Mouse (Mus musculus): ENCODE results near the gene Gm11168.
"Not testable (repeated sequence)": the region's sequence is repeated elsewhere in the genome, so short reads cannot be mapped to it uniquely, and the experiment has no call there.

Gm11168 gene

GRCm38 (mm10) chr9:3002794-3003396 lies at the start of gene Gm11168:
Gene Gm11168, plus strand, starts transcription at chr9:3003346.
- not testable (repeated sequence) for DNase-seq

DNA sequence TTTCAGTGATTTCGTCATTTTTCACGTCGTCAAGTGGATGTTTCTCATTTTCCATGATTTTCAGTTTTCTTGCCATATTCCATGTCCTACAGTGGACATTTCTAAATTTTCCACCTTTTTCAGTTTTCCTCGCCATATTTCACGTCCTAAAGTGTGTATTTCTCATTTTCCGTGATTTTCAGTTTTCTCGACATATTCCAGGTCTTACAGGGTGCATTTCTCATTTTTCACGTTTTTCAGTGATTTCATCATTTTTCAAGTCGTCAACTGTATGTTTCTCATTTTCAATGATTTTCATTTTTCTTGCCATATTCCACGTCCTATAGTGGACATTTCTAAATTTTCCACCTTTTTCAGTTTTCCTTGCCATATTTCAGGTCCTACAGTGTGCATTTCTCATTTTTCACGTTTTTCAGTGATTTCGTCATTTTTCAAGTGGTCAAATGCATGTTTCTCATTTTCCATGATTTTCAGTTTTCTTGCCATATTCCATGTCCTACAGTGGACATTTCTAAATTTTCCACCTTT lies 2.6 kb upstream of the Gm11168 start, which contains the start of gene Gm10722:
Gm10722 (plus strand) TSS at position 478 of the 528 bp plus-strand sequence.
- DNase-seq = peak; percentile 23

GRCm38 (mm10) chr9:3001006-3001405 lies 2.1 kb upstream of the Gm11168 start:
- peak; percentile 31 for DNase-seq

DNA sequence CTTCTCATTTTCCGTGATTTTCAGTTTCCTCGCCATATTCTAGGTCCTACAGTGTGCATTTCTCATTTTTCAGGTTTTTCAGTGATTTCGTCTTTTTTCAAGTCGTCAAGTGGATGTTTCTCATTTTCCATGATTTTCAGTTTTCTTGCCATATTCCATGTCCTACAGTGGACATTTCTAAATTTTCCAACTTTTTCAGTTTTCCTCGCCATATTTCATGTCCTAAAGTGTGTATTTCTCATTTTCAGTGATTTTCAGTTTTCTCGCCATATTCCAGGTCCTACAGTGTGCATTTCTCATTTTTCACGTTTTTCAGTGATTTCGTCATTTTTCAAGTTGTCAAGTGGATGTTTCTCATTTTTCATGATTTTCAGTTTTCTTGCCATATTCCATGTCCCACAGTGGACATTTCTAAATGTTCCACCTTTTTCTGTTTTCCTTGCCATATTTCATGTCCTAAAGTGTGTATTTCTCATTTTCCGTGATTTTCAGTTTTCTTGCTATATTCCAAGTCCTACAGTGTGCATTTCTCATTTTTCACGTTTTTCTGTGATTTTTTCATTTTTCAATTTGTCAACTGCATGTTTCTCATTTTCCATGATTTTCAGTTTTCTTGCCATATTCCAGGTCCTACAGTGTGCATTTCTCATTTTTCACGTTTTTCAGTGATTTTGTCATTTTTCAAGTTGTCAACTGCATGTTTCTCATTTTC lies 1.0 kb upstream of the Gm11168 start:
- peak; percentile 97 for DNase-seq

GRCm38 (mm10) chr9:3006179-3006578 lies 3.0 kb downstream of the Gm11168 start:
- DNase-seq = not testable (repeated sequence)

GRCm38 (mm10) chr9:3006636-3007035 lies 3.5 kb downstream of the Gm11168 start:
- peak; percentile 96 for DNase-seq

GRCm38 (mm10) chr9:3007272-3007671 lies 4.1 kb downstream of the Gm11168 start:
- DNase-seq = not testable (repeated sequence)

DNA sequence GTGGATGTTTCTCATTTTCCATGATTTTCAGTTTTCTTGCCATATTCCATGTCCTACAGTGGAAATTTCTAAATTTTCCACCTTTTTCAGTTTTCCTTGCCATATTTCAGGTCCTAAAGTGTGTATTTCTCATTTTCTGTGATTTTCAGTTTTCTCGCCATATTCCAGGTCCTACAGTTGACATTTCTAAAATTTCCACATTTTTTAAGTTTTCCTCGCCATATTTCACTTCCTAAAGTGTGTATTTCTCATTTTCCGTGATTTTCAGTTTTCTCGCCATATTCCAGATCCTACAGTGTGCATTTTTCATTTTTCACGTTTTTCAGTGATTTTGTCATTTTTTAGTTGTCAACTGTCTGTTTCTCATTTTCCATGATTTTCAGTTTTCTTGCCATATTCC lies 6.2 kb downstream of the Gm11168 start:
- not testable (repeated sequence) for DNase-seq

- not testable (repeated sequence) for DNase-seq
These were observed 9.0 kb downstream of the Gm11168 start for GRCm38 (mm10) chr9:3012054-3012621.

- DNase-seq = not testable (repeated sequence)
These were observed 9.7 kb downstream of the Gm11168 start, which contains the start of gene Gm10721 for GRCm38 (mm10) chr9:3012733-3013279. Gene Gm10721, plus strand, starts transcription at chr9:3013140.

DNA sequence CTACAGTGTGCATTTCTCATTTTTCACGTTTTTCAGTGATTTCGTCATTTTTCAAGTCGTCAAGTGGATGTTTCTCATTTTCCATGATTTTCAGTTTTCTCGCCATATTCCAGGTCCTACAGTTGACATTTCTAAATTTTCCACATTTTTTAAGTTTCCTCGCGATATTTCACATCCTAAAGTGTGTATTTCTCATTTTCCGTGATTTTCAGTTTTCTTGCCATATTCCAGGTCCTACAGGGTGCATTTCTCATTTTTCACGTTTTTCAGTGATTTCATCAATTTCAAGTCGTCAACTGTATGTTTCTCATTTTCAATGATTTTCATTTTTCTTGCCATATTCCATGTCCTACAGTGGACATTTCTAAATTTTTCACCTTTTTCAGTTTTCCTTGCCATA lies 12.2 kb downstream of the Gm11168 start, which contains the start of gene Gm10720:
Gm10720 (plus strand) TSS at position 301 of the 400 bp plus-strand sequence.
- not testable (repeated sequence) for DNase-seq

GRCm38 (mm10) chr9:3015896-3016295 lies 12.8 kb downstream of the Gm11168 start:
- DNase-seq = not testable (repeated sequence)

DNA sequence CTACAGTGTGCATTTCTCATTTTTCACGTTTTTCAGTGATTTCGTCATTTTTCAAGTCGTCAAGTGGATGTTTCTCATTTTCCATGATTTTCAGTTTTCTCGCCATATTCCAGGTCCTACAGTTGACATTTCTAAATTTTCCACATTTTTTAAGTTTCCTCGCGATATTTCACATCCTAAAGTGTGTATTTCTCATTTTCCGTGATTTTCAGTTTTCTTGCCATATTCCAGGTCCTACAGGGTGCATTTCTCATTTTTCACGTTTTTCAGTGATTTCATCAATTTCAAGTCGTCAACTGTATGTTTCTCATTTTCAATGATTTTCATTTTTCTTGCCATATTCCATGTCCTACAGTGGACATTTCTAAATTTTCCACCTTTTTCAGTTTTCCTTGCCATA lies 14.0 kb downstream of the Gm11168 start, which contains the start of gene Gm10719:
Gm10719 (plus strand) TSS at position 301 of the 400 bp plus-strand sequence.
- DNase-seq = not testable (repeated sequence)

GRCm38 (mm10) chr9:3018944-3019343 lies 15.8 kb downstream of the Gm11168 start:
- not testable (repeated sequence) for DNase-seq

GRCm38 (mm10) chr9:3019835-3020727 lies 16.9 kb downstream of the Gm11168 start:
- peak; percentile 46 for DNase-seq

DNA sequence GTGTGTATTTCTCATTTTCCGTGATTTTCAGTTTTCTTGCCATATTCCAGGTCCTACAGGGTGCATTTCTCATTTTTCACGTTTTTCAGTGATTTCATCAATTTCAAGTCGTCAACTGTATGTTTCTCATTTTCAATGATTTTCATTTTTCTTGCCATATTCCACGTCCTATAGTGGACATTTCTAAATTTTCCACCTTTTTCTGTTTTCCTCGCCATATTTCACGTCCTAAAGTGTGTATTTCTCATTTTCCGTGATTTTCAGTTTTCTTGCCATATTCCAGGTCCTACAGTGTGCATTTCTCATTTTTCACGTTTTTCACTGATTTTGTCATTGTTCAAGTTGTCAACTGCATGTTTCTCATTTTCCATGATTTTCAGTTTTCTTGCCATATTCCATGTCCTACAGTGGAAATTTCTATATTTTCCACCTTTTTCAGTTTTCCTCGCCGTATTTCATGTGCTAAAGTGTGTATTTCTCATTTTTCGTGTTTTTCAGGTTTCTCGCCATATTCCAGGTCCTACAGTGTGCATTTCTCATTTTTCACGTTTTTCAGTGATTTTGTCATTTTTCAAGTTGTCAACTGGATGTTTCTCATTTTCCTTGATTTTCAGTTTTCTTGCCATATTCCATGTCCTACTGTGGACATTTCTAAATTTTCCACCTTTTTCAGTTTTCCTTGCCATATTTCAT lies 19.3 kb downstream of the Gm11168 start:
- peak; percentile 70 for DNase-seq

DNA sequence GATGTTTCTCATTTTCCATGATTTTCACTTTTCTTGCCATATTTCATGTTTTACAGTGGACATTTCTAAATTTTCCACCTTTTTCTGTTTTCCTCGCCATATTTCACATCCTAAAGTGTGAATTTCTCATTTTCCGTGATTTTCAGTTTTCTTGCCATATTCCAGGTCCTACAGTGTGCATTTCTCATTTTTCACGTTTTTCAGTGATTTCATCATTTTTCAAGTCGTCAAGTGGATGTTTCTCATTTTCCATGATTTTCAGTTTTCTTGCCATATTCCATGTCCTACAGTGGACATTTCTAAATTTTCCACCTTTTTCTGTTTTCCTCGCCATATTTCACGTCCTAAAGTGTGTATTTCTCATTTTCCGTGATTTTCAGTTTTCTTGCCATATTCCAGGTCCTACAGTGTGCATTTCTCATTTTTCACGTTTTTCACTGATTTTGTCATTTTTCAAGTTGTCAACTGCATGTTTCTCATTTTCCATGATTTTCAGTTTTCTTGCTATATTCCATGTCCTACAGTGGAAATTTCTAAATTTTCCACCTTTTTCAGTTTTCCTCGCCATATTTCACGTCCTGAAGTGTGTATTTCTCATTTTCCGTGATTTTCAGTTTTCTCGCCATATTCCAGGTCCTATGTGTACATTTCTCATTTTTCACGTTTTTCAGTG lies 20.3 kb downstream of the Gm11168 start, which contains the start of gene Gm10718:
Gm10718 (plus strand) TSS at position 236 of the 673 bp plus-strand sequence.
- peak; percentile 50 for DNase-seq

GRCm38 (mm10) chr9:3023985-3024648 lies 21.0 kb downstream of the Gm11168 start:
- peak; percentile 98 for DNase-seq

GRCm38 (mm10) chr9:3024912-3025467 lies 21.8 kb downstream of the Gm11168 start, which contains the start of gene Gm10717:
Gene Gm10717, plus strand, starts transcription at chr9:3025417.
- DNase-seq = peak; percentile 29
